Mouse (Mus musculus) embryonic facial prominence, embryonic 11.5 days (tissue): Measurements from ENCODE around the gene Ets2. TPM values are rescaled to one million over a fixed set of nuclear protein-coding genes. Genes with fewer than 3 reads are reported as not detected.
A peak's percentile ranks its signal among the peaks of the same experiment; 100 is the strongest.

ENCODE experiments used
- ATAC-seq: fragments of 200-750 bp; cut with Nextera tagmentation; replicated peaks from 2 replicates; pipeline ENCODE4 v1.8.0; 2017; ENCODE audit warnings: low read depth; ENCODE audit not compliant: insufficient number of reproducible peaks, low FRiP score, low TSS enrichment
- DNase-seq: peaks from one replicate; pipeline ENCODE4 v3.0.0-alpha.2; 2015; ENCODE audit warnings: low spot score
- H3K27ac ChIP-seq: fragments of 300-500 bp; sonication (generic); replicated peaks from 2 replicates; pipeline ENCODE4 v1.5.1; 2014; ENCODE audit warnings: mild to moderate bottlenecking, low read depth, low read length, control low read depth
- H3K27me3 ChIP-seq: fragments of 300-500 bp; sonication (generic); 2 replicates; pipeline ENCODE4 v1.6.1; 2014; ENCODE audit warnings: mild to moderate bottlenecking, low read length, moderate library complexity, mixed read lengths; ENCODE audit not compliant: control insufficient read depth, insufficient read depth
- H3K36me3 ChIP-seq: fragments of 300-500 bp; sonication (generic); replicated peaks from 2 replicates; pipeline ENCODE4 v1.6.1; 2014; ENCODE audit warnings: low read depth, mild to moderate bottlenecking, low read length, moderate library complexity, mixed read lengths; ENCODE audit not compliant: control insufficient read depth, insufficient read depth
- H3K4me1 ChIP-seq: fragments of 300-500 bp; sonication (generic); 2 replicates; pipeline ENCODE4 v1.6.1; 2014; ENCODE audit warnings: low read length, mixed read lengths; ENCODE audit not compliant: control insufficient read depth, insufficient read depth
- H3K4me2 ChIP-seq: fragments of 300-500 bp; sonication (generic); 2 replicates; pipeline ENCODE4 v1.6.1; 2014; ENCODE audit warnings: low read depth, mild to moderate bottlenecking, control low read depth, low read length, moderate library complexity
- H3K4me3 ChIP-seq: fragments of 300-500 bp; sonication (generic); 2 replicates; pipeline ENCODE4 v1.5.1; 2014; ENCODE audit warnings: low read depth, low read length, control low read depth
- H3K9ac ChIP-seq: fragments of 300-500 bp; sonication (generic); replicated peaks from 2 replicates; pipeline ENCODE4 v1.6.1; 2014; ENCODE audit warnings: mild to moderate bottlenecking, control low read depth, low read length
- H3K9me3 ChIP-seq: fragments of 300-500 bp; sonication (generic); replicated peaks from 2 replicates; pipeline ENCODE4 v1.6.1; 2016; ENCODE audit warnings: mild to moderate bottlenecking, low read length, inconsistent platforms, mixed read lengths; ENCODE audit not compliant: control insufficient read depth
- WGBS: fragments of 180-500 bp; shearing (Covaris S2); extraction: QIAGEN DNeasy Blood & Tissue Kit; methylation state at CpG from one replicate; pipeline ENCODE4 v1.1.7; 2014; 5-methylcytosine and 5-hydroxymethylcytosine counted together
- polyA plus RNA-seq: library from polyadenylated mRNA; unstranded; fragments of >200 nt; fragmentation: Nextera tagmentation; extraction: Ambion mirVana; gene quantifications from 2 replicates; pipeline ENCODE4 v1.2.1, GENCODE M21; 2014

Ets2 gene
- polyA plus RNA-seq, 1 experiment from 2014 or later = 35.4 TPM

DNA sequence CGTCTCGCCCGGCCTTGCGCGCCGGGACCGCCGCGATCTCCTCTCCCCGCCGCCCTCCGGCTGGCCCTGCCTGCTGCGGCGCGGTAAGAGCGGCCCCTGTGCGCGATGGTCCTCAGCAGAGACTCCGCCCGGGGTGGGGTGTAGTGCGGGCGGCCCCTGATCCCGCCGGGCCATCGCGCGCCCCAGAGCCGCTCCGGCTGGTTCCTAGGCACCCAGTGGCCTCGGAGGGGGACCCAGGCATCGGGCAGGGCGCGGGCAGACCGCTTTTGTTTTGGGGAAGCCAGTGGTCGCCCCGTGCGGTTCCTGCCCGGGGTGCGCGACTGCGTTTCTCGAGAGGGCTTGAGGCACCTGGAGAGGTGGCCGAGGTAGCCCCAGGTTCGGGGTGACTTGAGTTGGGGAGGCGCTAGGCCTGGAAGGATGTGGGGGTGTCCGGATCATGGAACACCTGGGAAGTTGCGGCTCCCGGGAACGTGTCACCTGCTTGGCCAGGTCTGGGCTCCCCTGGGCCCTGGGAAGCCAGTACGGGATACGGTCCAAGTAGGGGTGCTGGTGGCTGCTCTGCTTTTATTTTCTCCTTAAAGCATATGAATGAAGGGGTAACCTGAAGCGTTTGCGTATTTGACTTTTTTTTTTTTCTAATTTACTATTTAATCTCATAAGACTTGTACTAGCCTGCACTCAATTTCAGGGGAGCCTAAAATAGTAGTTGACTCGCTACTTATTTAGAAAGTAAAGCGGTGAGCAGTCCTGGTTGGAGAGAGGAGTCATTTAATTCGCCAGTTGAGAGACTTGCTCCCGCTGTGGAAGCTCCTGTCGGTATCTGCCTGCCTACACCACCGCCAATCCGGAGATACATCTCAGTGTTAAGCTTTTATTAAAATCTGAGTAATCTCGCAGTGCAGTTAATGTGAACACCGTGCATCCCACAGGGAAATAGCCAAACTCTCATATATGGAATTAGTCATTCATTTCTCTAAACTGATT, 979 bp downstream of the Ets2 start:
- Histone ChIP-seq H3K9me3 (no peaks in the 10 kb centered on the region), H3K4me2 (peak overlapping the region; percentile 87), H3K27ac (peak overlapping the region; percentile 90), H3K4me1 (no peaks in the 10 kb centered on the region), H3K9ac (peak overlapping the region; percentile 95), H3K27me3 (no peaks in the 10 kb centered on the region), H3K4me3 (peak overlapping the region; percentile 70), H3K36me3 (0 out of 2 replicates have a peak, but pooled peaks cover 2% of the 10 kb centered on the region)
- WGBS = under 1% methylated on average over 61 of the region's 62 CpGs
- DNase-seq (peak; percentile 24), ATAC-seq (peak; percentile 85)

DNA sequence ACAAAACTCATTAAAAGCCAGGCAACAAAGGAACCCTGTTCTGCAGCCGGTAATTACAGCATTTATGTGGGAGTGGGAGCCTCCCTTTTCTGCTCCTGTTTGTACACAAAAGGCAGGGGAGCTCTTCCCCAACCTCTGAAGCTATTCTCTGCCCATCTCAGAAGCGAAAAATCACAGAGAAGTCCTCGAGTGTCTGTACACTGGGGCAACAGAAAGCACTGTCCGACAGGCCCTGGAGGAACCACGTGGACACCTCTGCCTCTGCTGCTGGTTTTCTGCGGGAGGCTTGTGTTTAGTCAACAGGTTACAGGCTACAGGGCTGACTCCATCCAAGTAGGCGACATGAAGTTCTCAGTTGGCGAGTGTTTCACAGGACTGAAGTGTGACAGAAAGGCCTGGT, 2.1 kb downstream of the Ets2 start:
- no peak overlapping the region for H3K27ac ChIP-seq
- DNase-seq (peak; percentile 20), ATAC-seq (no peak)
- H3K4me1 ChIP-seq = no peaks in the 10 kb centered on the region
- H3K9me3 ChIP-seq = no peaks in the 10 kb centered on the region
- 0 out of 2 replicates have a peak, but pooled peaks cover 2% of the 10 kb centered on the region for H3K36me3 ChIP-seq
- 0 out of 2 replicates have a peak overlapping the region, but pooled peaks have one; percentile 2 for H3K4me3 ChIP-seq
- H3K27me3 ChIP-seq = no peaks in the 10 kb centered on the region
- WGBS = 24% methylated on average over 8 of the region's 8 CpGs
- H3K4me2 ChIP-seq = peak overlapping the region; percentile 2; the same call in 1 of the 2 replicates
- H3K9ac ChIP-seq = no peak overlapping the region

DNA sequence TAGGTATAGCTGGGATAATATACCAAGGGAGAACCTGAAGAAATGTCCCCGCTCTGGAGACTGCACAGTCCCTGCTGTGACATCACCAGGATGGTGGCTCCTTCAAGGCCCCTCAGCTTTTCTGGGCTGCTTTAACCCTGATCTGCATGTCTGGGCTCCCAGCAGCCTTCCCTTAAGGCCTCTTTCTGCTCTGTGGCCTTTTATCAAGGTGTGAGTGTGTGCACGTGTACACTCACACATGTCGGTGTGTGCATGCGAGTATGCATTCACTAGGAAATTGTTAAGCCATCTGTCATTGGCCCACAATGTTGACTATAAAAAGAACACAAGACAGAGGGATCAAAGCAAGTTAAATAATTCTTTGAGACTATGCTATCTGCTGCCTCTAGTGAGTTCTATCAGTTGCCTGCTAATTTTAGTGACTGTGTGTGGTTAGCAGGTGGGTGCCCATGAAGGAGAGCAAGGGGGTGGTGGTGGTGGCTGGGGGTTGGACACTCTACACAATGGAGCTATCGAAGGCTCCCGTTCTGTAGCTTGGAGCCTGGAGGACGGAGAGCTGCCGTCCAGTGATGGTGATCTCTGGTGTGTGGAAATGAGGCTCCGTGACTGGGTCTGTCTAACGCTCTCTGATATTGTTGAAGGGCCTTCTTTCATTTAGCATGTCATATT, 2.9 kb downstream of the Ets2 start:
- no peak for ATAC-seq
- Histone ChIP-seq H3K4me2 (no peak overlapping the region), H3K4me3 (no peak overlapping the region)

DNA sequence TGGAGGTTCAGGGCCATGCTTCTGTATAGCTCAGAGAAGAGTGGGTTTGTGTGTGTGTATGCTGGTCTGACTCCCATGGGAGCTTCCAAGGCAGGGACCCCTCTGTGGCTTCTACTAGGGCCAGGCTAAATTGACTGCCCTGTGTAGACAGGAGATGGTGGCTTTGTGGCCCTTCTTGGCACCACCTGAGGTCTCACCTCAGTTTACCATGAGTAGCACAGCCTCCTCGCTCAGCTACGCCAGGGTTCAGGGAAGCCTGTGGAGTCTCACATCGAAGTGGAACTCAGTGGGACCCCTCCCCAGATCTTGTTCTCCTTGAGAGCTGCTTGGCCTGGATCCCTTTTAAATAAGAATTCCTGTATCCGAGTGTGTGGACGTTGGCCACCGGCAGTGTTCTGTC, 3.9 kb downstream of the Ets2 start:
- H3K9ac ChIP-seq = no peak overlapping the region

More for the DNA sequence above, 2.9 kb downstream of the Ets2 start:
- 88% methylated on average over 10 of the region's 10 CpGs for WGBS
- Histone ChIP-seq H3K27ac (no peak overlapping the region), H3K36me3 (0 out of 2 replicates have a peak, but pooled peaks cover 2% of the 10 kb centered on the region), H3K9ac (no peak overlapping the region), H3K4me1 (no peaks in the 10 kb centered on the region), H3K9me3 (no peaks in the 10 kb centered on the region), H3K27me3 (no peaks in the 10 kb centered on the region)
- no peak for DNase-seq

DNA sequence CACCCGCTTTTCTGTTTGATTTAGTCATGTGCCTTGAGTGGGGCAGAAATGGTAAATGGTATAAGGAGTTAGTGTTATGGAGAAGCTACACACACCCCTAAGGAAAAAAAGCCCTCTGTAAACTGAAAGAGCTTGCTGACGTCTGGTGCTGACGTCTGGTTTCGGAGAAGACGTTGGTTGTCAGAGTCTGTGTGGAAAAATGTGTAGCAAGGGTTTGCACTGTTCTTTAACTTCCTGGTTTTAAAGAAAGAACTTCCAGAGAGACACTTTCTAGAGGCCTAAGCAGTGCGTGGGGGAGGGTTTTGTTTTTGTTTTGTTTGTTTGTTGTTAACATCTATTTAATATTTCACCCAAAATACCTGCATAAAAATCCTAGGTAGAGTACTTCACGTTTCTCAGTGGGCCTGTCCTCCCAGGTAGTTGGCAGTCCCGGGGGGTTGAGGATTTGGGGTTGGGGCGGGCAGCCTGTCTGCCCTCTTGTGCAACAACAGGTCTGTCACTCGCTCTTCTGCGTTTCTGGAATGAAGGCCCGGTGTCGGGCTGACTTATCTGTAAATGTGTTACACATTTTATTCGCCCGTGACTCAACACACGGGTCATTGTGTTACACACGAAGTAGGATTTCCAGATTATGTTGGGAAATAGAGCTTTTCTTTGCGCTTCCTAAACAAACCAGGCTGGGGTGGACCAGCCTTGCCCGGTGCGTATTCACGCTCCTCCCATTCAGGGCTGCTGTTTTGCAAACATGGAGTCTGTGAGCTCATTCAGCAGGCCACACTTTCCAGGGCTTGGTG, 6.5 kb downstream of the Ets2 start:
- H3K4me2 ChIP-seq = no peak overlapping the region
- H3K27ac ChIP-seq = no peak overlapping the region
- H3K9ac ChIP-seq = no peak overlapping the region
- H3K4me1 ChIP-seq = no peaks in the 10 kb centered on the region
- ATAC-seq (no peak), DNase-seq (no peak)
- H3K9me3 ChIP-seq = no peaks in the 10 kb centered on the region
- no peak overlapping the region for H3K4me3 ChIP-seq
- WGBS = 75% methylated on average over 21 of the region's 21 CpGs
- H3K27me3 ChIP-seq = no peaks in the 10 kb centered on the region
- H3K36me3 ChIP-seq = peaks cover 5% of the 10 kb centered on the region; the same call in 1 of the 2 replicates

More for the DNA sequence above, 3.9 kb downstream of the Ets2 start:
- Histone ChIP-seq H3K27ac (no peak overlapping the region), H3K4me3 (no peak overlapping the region), H3K4me1 (no peaks in the 10 kb centered on the region), H3K4me2 (no peak overlapping the region), H3K9me3 (no peaks in the 10 kb centered on the region), H3K27me3 (no peaks in the 10 kb centered on the region), H3K36me3 (peaks cover 5% of the 10 kb centered on the region; the same call in 1 of the 2 replicates)
- ATAC-seq (no peak), DNase-seq (no peak)
- 96% methylated on average over 6 of the region's 6 CpGs for WGBS

DNA sequence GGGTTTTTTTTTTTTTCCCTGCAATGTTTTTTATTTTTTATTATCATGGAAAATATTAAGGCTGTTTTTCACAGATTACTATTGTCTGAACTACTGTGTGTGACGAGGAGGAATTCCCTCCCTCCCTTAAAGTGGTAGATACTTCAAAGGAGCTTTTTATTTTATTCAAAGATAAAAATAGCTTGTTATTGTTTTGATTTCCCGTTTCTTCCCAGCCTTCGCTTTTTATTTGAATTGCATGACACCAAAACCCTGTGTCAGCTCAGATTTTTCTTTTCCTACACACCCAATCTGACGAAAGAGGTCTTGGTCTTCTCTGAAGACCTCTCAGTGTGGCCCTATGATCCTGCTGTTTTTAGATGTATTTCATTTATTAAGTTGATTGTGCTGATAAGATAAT, 7.3 kb downstream of the Ets2 start:
- no peak overlapping the region for H3K4me2 ChIP-seq
- no peaks in the 10 kb centered on the region for H3K4me1 ChIP-seq
- H3K27ac ChIP-seq = no peak overlapping the region
- no peaks in the 10 kb centered on the region for H3K9me3 ChIP-seq
- no peak overlapping the region for H3K9ac ChIP-seq
- H3K27me3 ChIP-seq = no peaks in the 10 kb centered on the region
- WGBS = 82% methylated on average over 4 of the region's 4 CpGs
- no peak for DNase-seq
- no peak overlapping the region for H3K4me3 ChIP-seq
- ATAC-seq = no peak
- peaks cover 5% of the 10 kb centered on the region for H3K36me3 ChIP-seq

DNA sequence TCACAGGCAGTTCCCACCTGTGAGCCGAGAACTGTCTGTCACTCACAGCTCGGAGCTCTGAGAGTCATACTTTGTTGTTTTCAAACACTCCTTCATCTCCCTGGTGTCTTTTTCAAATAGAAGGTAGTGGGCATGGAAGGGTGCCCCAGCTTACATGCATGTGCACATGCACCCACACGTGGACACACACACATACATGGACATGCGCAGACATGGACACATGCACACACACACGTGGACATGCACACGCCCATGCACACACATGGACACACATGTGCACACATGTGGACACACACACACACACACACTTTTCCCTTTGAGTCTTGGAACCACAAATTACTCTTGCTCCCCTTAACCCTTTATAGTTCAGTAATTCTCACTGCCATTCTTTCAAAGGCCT, 8.3 kb downstream of the Ets2 start:
- peaks cover 13% of the 10 kb centered on the region for H3K36me3 ChIP-seq

More for the DNA sequence above, 8.3 kb downstream of the Ets2 start:
- Histone ChIP-seq H3K27ac (no peak overlapping the region), H3K4me1 (no peaks in the 10 kb centered on the region), H3K4me3 (no peak overlapping the region), H3K27me3 (no peaks in the 10 kb centered on the region), H3K9ac (no peak overlapping the region), H3K9me3 (no peaks in the 10 kb centered on the region), H3K4me2 (no peak overlapping the region)
- no peak for ATAC-seq
- no peak for DNase-seq
- WGBS = 93% methylated on average over 6 of the region's 6 CpGs
